Mouse (Mus musculus) bone marrow macrophage, adult 2 months (primary cell): ENCODE measurements around the gene Uba2.

ENCODE experiments used
- CTCF ChIP-seq: IDR thresholded peaks from 2 replicates; pipeline ENCODE4 v1.5.1; 2012; ENCODE audit warnings: low read depth, mild to moderate bottlenecking, low read length, moderate library complexity
- POLR2A ChIP-seq: IDR thresholded peaks from 2 replicates; pipeline ENCODE4 v1.6.1; 2012; ENCODE audit warnings: mild to moderate bottlenecking, low read depth, low read length, borderline replicate concordance

DNA sequence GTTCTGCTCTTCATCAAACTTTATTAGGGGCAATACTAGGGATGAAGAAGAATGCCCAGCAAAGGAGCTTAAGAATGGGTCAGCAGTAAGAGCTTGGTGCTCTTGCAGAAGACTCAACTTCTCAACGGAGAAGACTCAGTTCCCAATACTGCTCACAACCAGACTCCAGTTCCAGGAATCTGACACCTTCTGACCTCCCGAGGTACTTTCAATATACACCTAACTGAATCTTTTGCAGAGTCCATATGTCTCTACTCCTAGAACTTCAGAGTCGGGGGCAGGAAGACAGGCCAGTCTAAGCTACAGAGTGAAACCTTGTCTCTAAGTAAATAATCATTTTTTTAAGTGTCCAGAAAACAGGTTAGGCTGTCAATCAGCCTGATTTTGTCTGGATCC lies 37.4 kb downstream of the Uba2 start:
- TF ChIP-seq POLR2A (no peak), CTCF (no peak)
